ENCODE assay signal across 8 mouse cellular contexts in genomic region chr15:79140866-79141565, GRCm38 (mm10). TPM values are rescaled to one million over a fixed set of nuclear protein-coding genes. Genes with fewer than 3 reads are reported as not detected.
DNase-seq lines count a peak whose midpoint lies in the region; ATAC-seq and TF ChIP-seq lines count a peak whose summit lies in the region.

Gene Polr2f, plus strand, starts transcription at chr15:79141009.
Gene 1700088E04Rik, minus strand, starts transcription at chr15:79141253.

- H3K4me1 ChIP-seq in MEL (ENCODE audit: control insufficient read depth in 1 of 2, insufficient read depth in 2 of 2, low read length in 2 of 2) = peaks cover 3 to 9% of the 10 kb centered on the region in 2 experiments; a peak in 2 of 4 replicates
- H3K4me1 ChIP-seq in cerebellum, adult 2 months (ENCODE audit: control insufficient read depth, insufficient read depth, low read length) = no peaks in the 10 kb centered on the region
- no peaks in the 10 kb centered on the region; the same call in 1 of the 2 replicates for H3K4me1 ChIP-seq in forebrain, postnatal 0 days (ENCODE audit: insufficient read depth)
- peaks cover 17% of the 10 kb centered on the region for H3K4me1 ChIP-seq in lung, embryonic 15.5 days

- H3K79me2 ChIP-seq in MEL (ENCODE audit: control insufficient read depth, insufficient read depth, low read length, poor library complexity) = peaks cover 23% of the 10 kb centered on the region

- under 1% methylated on average over 57 of the region's 57 CpGs for WGBS in cerebellum, adult 2 months
- 2% methylated on average over 57 of the region's 57 CpGs for WGBS in forebrain, postnatal 0 days
- WGBS in lung, embryonic 15.5 days = under 1% methylated on average over 57 of the region's 57 CpGs

- no peak for TF ChIP-seq EP300 in MEL (IDR thresholded peaks at IDR 0.05; ENCODE audit: low read depth in 1 of 2, low read length in 2 of 2)

- TF ChIP-seq CTCF in MEL (IDR thresholded peaks at IDR 0.05 in 2 of 3, conservative IDR thresholded peaks at IDR 0.05 in 1 of 3; ENCODE audit: control insufficient read depth in 1 of 3, insufficient read depth in 1 of 3, low read depth in 2 of 3, low read length in 3 of 3, poor library complexity in 1 of 3, severe bottlenecking in 1 of 3) = no peak
- no peak for TF ChIP-seq CTCF in cerebellum, adult 2 months (IDR thresholded peaks at IDR 0.05; ENCODE audit: borderline replicate concordance, insufficient read depth, low read depth, low read length)
- peak; percentile 15; the same call in 1 of the 2 replicates for TF ChIP-seq CTCF in forebrain, postnatal 0 days (IDR thresholded peaks at IDR 0.05; ENCODE audit: low read depth)

- peak; percentile 96 for DNase-seq in MEL (ENCODE audit: low read depth, low spot score)
- peak; percentile 93 to 96 for DNase-seq in cerebellum, adult 2 months
- peak; percentile 98 for DNase-seq in forebrain, postnatal 0 days
- DNase-seq in heart, postnatal 4 days = peak; percentile 97
- peak; percentile 91 to 94 for DNase-seq in layer of hippocampus, adult 8-10 months (ENCODE audit: low spot score in 2 of 2)
- peak; percentile 90 for DNase-seq in ovary, adult 18-20 months (ENCODE audit: low spot score)
- DNase-seq in thymus, postnatal 0 days (ENCODE audit: low spot score) = peak; percentile 97

- peak; percentile 85 to 97 for TF ChIP-seq POLR2A in MEL (IDR thresholded peaks at IDR 0.05; ENCODE audit: control insufficient read depth in 1 of 2, insufficient read depth in 1 of 2, low read depth in 1 of 2, low read length in 2 of 2, poor library complexity in 1 of 2)
- TF ChIP-seq POLR2A in cerebellum, adult 2 months (IDR thresholded peaks at IDR 0.05; ENCODE audit: borderline replicate concordance, insufficient read depth, low read length) = peak; percentile 99

- H3K9me3 ChIP-seq in MEL (replicated peaks; ENCODE audit: insufficient read depth, low read length) = no peaks in the 10 kb centered on the region
- H3K9me3 ChIP-seq in forebrain, postnatal 0 days (ENCODE audit: low read length) = no peaks in the 10 kb centered on the region
- H3K9me3 ChIP-seq in lung, embryonic 15.5 days = no peaks in the 10 kb centered on the region

- H3K27me3 ChIP-seq in MEL (ENCODE audit: control insufficient read depth in 1 of 2, insufficient read depth in 2 of 2, low read length in 2 of 2) = no peaks in the 10 kb centered on the region
- H3K27me3 ChIP-seq in cerebellum, adult 2 months (ENCODE audit: control insufficient read depth, insufficient read depth, low read length) = no peaks in the 10 kb centered on the region
- H3K27me3 ChIP-seq in forebrain, postnatal 0 days (ENCODE audit: insufficient read depth, low read length) = no peaks in the 10 kb centered on the region
- H3K27me3 ChIP-seq in lung, embryonic 15.5 days = no peaks in the 10 kb centered on the region

- peak within 1 kb of the TSS; percentile 45 for H3K27ac ChIP-seq in MEL (ENCODE audit: control insufficient read depth, low read depth, low read length)
- H3K27ac ChIP-seq in cerebellum, adult 2 months (ENCODE audit: insufficient read depth, low read length) = no peak within 1 kb of the TSS
- H3K27ac ChIP-seq in forebrain, postnatal 0 days (ENCODE audit: low read depth, low read length) = peak within 1 kb of the TSS; percentile 10; the same call in 1 of the 2 replicates
- H3K27ac ChIP-seq in lung, embryonic 15.5 days = 0 out of 2 replicates have a peak within 1 kb of the TSS, but pooled peaks have one; percentile 5

- H3K4me2 ChIP-seq in forebrain, postnatal 0 days (ENCODE audit: low read depth) = peak within 1 kb of the TSS; percentile 93
- peak within 1 kb of the TSS; percentile 94 for H3K4me2 ChIP-seq in lung, embryonic 15.5 days

- H3K9ac ChIP-seq in MEL (ENCODE audit: control insufficient read depth, low read depth, low read length, poor library complexity, severe bottlenecking) = peak within 1 kb of the TSS; percentile 85
- H3K9ac ChIP-seq in forebrain, postnatal 0 days = peak within 1 kb of the TSS; percentile 65
- peak within 1 kb of the TSS; percentile 81 for H3K9ac ChIP-seq in lung, embryonic 15.5 days

- no peak for TF ChIP-seq RAD21 in MEL (IDR thresholded peaks at IDR 0.05; ENCODE audit: low read depth, low read length)

- H3K36me3 ChIP-seq in MEL (ENCODE audit: control insufficient read depth in 1 of 2, insufficient read depth in 2 of 2, low read length in 2 of 2) = peaks cover 3 to 6% of the 10 kb centered on the region in 2 experiments; a peak in 3 of 4 replicates
- peaks cover 20% of the 10 kb centered on the region for H3K36me3 ChIP-seq in forebrain, postnatal 0 days (ENCODE audit: insufficient read depth)
- H3K36me3 ChIP-seq in lung, embryonic 15.5 days = peaks cover 16% of the 10 kb centered on the region

- peak; percentile 96 for ATAC-seq in forebrain, postnatal 0 days
- ATAC-seq in lung, embryonic 15.5 days (ENCODE audit: borderline replicate concordance, extremely low read depth, low FRiP score, low TSS enrichment) = peak; percentile 87

- peak within 1 kb of the TSS; percentile 84 to 88 for H3K4me3 ChIP-seq in MEL (ENCODE audit: control insufficient read depth in 1 of 2, insufficient read depth in 1 of 2, low read depth in 2 of 2, low read length in 2 of 2)
- peak within 1 kb of the TSS; percentile 92 for H3K4me3 ChIP-seq in cerebellum, adult 2 months (replicated peaks; ENCODE audit: insufficient read depth, low read depth, low read length)
- H3K4me3 ChIP-seq in forebrain, postnatal 0 days (ENCODE audit: low read depth, low read length) = peak within 1 kb of the TSS; percentile 80
- H3K4me3 ChIP-seq in lung, embryonic 15.5 days = peak within 1 kb of the TSS; percentile 80

TF ChIP-seq in MEL, 35 proteins besides CTCF, POLR2A, EP300 and RAD21 (continues in another document):
- TF ChIP-seq ETS1 (IDR thresholded peaks at IDR 0.05; ENCODE audit: low read depth, low read length) = no peak
- no peak for TF ChIP-seq USF2 (IDR thresholded peaks at IDR 0.05; ENCODE audit: borderline replicate concordance in 1 of 2, insufficient read depth in 1 of 2, low read depth in 1 of 2, low read length in 2 of 2)
- no peak for TF ChIP-seq POLR2AphosphoS5 (IDR thresholded peaks at IDR 0.05; ENCODE audit: borderline replicate concordance, low read depth, low read length)
- TF ChIP-seq MYB (IDR thresholded peaks at IDR 0.05; ENCODE audit: low read depth, low read length) = no peak
- no peak; the same call in 1 of the 2 replicates for TF ChIP-seq KAT2A (conservative IDR thresholded peaks at IDR 0.05; ENCODE audit: low read depth, low read length)
- TF ChIP-seq USF1 (IDR thresholded peaks at IDR 0.05; ENCODE audit: low read depth, low read length) = no peak
- TF ChIP-seq MXI1 (IDR thresholded peaks at IDR 0.05; ENCODE audit: low read depth, low read length) = peak; percentile 95
- no peak for TF ChIP-seq CHD1 (IDR thresholded peaks at IDR 0.05; ENCODE audit: low read depth, low read length)
- TF ChIP-seq SIN3A (IDR thresholded peaks at IDR 0.05; ENCODE audit: low read length) = peak; percentile 97
- no peak for TF ChIP-seq TAL1 (IDR thresholded peaks at IDR 0.05; ENCODE audit: low read length)
- TF ChIP-seq JUND (IDR thresholded peaks at IDR 0.05; ENCODE audit: low read depth, low read length) = no peak
- no peak for TF ChIP-seq ZNF384 (IDR thresholded peaks at IDR 0.05; ENCODE audit: low read depth, low read length)
- TF ChIP-seq UBTF (IDR thresholded peaks at IDR 0.05; ENCODE audit: borderline replicate concordance, insufficient read depth, low read depth, low read length) = no peak
- 0 out of 2 replicates have a peak, but pooled peaks have one; percentile 33 for TF ChIP-seq GATA1 (IDR thresholded peaks at IDR 0.05; ENCODE audit: low read depth, low read length)
- TF ChIP-seq MAZ (IDR thresholded peaks at IDR 0.05; ENCODE audit: low read depth, low read length) = peak; percentile 43; the same call in 1 of the 2 replicates
- TF ChIP-seq POLR2AphosphoS2 (IDR thresholded peaks at IDR 0.05; ENCODE audit: low read length) = peak; percentile 93
- peak; percentile 77 for TF ChIP-seq MYC (IDR thresholded peaks at IDR 0.05; ENCODE audit: low read depth, low read length)
- no peak for TF ChIP-seq ZKSCAN1 (IDR thresholded peaks at IDR 0.05; ENCODE audit: low read depth, low read length)
- 0 out of 2 replicates have a peak, but pooled peaks have one; percentile 12 for TF ChIP-seq TBP (IDR thresholded peaks at IDR 0.05; ENCODE audit: low read depth, low read length)
- TF ChIP-seq ZMIZ1 (IDR thresholded peaks at IDR 0.05; ENCODE audit: low read depth, low read length) = 0 out of 2 replicates have a peak, but pooled peaks have one; percentile 74
- TF ChIP-seq ZC3H11A (IDR thresholded peaks at IDR 0.05; ENCODE audit: low read depth, low read length) = no peak
- peak; percentile 97 for TF ChIP-seq NELFE (IDR thresholded peaks at IDR 0.05; ENCODE audit: low read depth, low read length)
- peak; percentile 83 for TF ChIP-seq MAX (IDR thresholded peaks at IDR 0.05; ENCODE audit: low read length)

RNA-seq across cellular contexts. Expression of gene Polr2f, which starts in this region (rescaled TPM):
- 362 and 423 TPM in 2 replicates for total RNA-seq in MEL (2012; rRNA removed)
- 100 to 1,000 TPM in 1 of 2 experiments, not detected in 1; 510 TPM for polyA plus RNA-seq in MEL (2012; ENCODE audit: insufficient read depth in 1 of 2, insufficient read length in 2 of 2, low read depth in 1 of 2, low replicate concordance in 2 of 2, missing spikeins in 1 of 2)
- polyA plus RNA-seq in cerebellum, adult 2 months (2012; rRNA removed) = 107 and 110 TPM in 2 replicates
- total RNA-seq in forebrain, postnatal 0 days (2014; rRNA removed) = 48.6 and 111 TPM in 2 replicates
- polyA plus RNA-seq in forebrain, postnatal 0 days (2015; fragmentation: Nextera tagmentation; extraction: Ambion mirVana) = 362 and 414 TPM in 2 replicates
- total RNA-seq in heart, postnatal 4 days (2021) = 100 to 1,000 TPM; 126 to 139 TPM
- 100 to 1,000 TPM in 1 of 4 experiments, 10 to 100 TPM in 3; 78.1 to 105 (median 92.0) TPM for total RNA-seq in layer of hippocampus, adult 8-10 months (2022)
- polyA plus RNA-seq in lung, embryonic 15.5 days (2015; fragmentation: Nextera tagmentation; extraction: Ambion mirVana) = 240 and 281 TPM in 2 replicates
- 284 and 300 TPM in 2 replicates for polyA plus RNA-seq in thymus, postnatal 0 days (2015; fragmentation: Nextera tagmentation; extraction: Ambion mirVana)

RNA-seq across cellular contexts. Expression of gene 1700088E04Rik, which starts in this region (rescaled TPM):
- 4.0 and 4.9 TPM in 2 replicates for total RNA-seq in MEL (2012; rRNA removed)
- 1 to 10 TPM in 1 of 2 experiments, not detected in 1; 9.3 TPM for polyA plus RNA-seq in MEL (2012; ENCODE audit: insufficient read depth in 1 of 2, insufficient read length in 2 of 2, low read depth in 1 of 2, low replicate concordance in 2 of 2, missing spikeins in 1 of 2)
- 6.7 and 10.8 TPM in 2 replicates for polyA plus RNA-seq in cerebellum, adult 2 months (2012; rRNA removed)
- 11.8 and 15.2 TPM in 2 replicates for total RNA-seq in forebrain, postnatal 0 days (2014; rRNA removed)
- 19.3 and 23.7 TPM in 2 replicates for polyA plus RNA-seq in forebrain, postnatal 0 days (2015; fragmentation: Nextera tagmentation; extraction: Ambion mirVana)
- total RNA-seq in heart, postnatal 4 days (2021) = 1 to 10 TPM; 1.2 to 2.1 TPM
- 10 to 100 TPM in 3 of 4 experiments, 1 to 10 TPM in 1; 9.4 to 12.9 (median 11.1) TPM for total RNA-seq in layer of hippocampus, adult 8-10 months (2022)
- 9.9 and 10.8 TPM in 2 replicates for polyA plus RNA-seq in lung, embryonic 15.5 days (2015; fragmentation: Nextera tagmentation; extraction: Ambion mirVana)
- polyA plus RNA-seq in thymus, postnatal 0 days (2015; fragmentation: Nextera tagmentation; extraction: Ambion mirVana) = 2.4 and 4.0 TPM in 2 replicates
